Mouse (Mus musculus) fat pad, adult 2 months (tissue): ENCODE data around the gene Sdf4.

ENCODE experiments used
- DNase-seq: peaks from one replicate; pipeline ENCODE4 v3.0.0-alpha.2; 2011; ENCODE audit warnings: low read depth, low spot score; ENCODE audit errors: extremely low read depth

The Sdf4 gene

DNA sequence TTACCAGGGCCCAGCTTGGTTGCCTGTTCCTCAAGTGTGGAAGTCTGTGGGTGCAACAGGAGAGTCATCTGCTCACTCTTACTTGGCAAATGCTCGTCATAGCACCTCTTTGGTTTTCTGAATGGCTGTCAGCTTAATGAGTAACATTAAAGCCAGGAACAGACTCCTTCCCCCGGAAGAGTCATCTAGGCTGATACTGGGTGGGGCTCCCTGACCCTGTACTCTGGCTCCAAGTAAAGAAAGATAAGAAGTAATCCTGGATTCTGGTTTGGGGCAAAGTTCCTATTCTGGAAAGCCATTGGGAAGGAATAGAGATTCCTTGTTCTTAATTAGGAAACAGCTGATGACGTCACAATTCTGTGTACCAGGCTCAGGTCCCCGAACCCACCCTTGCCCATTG, 61.5 kb downstream of the Sdf4 start:
- DNase-seq, result no peak

DNA sequence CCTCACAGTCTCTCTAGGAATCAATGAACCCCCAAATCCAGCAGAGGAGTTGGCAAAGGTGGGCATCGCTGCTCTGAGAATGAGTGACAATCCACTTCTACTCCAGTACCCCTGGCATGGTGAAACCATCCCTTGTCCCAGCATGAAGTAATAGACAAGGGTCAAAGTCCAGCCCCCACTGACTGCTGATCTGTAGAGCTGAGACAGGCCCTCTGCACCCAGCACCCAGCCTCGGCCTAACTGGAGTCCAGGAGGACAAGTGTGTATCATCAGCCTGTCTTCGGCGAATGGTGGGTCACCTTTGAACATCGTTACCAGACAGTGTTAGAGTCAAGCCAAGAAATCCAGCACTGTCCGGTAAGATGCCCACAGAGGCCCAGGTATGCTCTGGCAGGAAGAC, 61.9 kb downstream of the Sdf4 start:
- no peak for DNase-seq

DNA sequence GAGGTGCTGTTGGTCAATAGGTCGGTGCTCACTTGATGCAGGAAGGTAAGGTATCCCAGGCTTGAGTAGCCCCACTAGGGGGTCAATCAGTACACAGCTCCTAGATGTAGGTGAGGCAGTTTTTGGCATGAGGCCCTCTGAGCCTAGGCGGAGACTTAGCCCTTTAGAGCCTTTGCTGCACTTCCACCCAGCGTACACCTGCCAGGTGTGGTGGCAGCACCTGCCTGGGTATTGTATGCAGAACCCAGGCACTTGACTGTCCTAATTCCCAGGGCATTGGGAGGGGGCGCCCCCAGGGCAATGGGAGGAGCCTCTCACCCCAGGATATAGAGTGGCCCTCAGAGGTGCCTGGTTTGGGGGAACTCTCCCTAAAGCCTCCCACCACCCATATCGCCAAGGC, 62.5 kb downstream of the Sdf4 start:
- DNase-seq, result no peak

DNA sequence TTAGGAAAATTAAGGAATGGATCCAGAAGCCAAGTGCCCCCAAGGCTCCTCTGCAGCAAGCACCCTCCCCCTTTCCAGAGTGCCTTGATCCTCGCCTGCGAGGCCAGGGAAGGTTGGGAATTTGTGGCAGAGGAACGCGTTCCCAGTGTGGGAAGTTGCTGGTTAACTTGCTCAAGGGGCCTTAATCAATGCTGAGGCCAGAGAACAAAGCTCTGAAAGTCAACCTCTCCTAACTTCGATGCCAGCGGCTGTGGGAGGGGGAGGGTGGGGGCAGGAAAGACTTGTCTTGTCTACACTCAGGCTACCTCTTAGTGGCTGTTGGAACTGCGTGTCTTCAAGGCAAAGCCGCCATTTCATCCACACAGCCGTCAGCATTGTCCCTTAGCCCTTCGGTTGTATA, 65.0 kb downstream of the Sdf4 start:
- DNase-seq, result no peak

DNA sequence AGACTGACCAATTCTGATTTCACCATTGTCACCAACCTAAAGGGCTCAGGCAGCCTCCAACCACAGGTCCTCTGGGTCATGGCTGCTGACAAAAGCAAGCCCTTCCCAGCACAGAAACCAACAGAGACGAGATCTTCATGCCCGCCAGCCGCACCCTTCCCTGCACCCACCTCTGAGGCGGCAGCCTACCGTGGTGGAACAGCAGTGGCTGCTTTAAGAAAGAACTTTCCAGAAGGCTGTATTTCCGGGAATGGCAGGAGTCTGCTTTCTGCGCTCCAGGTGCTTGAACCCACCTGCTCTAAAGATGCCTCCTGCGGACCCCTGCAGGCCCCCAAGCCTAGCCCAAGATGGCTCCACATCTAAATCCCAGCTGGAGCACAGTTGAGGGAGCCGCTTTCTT, 66.2 kb downstream of the Sdf4 start:
- no peak for DNase-seq

DNA sequence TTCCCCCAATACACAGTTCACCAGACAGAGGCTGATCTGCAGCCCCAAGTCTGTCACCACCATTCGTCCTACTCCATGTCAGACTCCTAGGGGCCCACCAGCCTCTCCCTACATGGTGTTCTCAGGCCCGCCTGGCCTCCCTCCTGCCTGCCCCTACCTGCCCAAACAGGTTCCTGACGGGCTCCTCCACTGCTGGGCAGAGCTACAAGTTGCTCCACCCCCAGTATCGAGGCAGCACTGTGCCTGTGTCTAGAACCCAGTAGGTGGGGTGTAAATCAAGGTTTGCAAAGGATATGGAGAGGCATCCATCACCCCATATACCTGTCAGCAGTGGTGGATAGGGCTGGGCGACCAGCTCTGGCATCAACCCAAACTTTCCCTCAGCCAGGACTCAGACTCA, 66.6 kb downstream of the Sdf4 start, which contains the start of gene Ttll10:
Ttll10 (minus strand) TSS at position 154 of the 400 bp plus-strand sequence.
- DNase-seq, result no peak

DNA sequence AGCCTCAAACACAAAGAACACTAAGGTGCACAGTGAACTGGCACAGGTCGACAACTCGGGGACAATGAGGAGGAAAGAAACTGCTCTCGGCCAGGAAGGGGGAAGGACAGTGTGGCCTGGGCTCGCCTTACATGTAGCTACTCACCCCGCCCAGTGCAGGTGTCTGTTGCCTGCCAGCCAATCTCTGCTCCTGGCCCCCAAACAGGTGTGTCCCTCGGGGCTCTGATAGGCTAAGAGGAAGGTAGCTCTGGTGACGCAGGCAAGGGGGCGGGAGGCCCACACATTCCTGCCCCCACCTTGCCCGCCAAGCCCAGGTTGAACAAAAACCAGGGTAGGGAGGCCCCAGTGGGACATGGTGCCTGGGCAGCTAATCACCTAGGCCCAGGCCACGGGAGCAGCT, 67.0 kb downstream of the Sdf4 start:
- peak; percentile 80 for DNase-seq
